Mouse (Mus musculus): Measurements from ENCODE around the gene Rnf213.
"Not testable (repeated sequence)": the region's sequence is repeated elsewhere in the genome, so short reads cannot be mapped to it uniquely, and the experiment has no call there.

Gene Rnf213

GRCm38 (mm10) chr11:119392800-119393482 lies at the start of gene Rnf213:
Rnf213 (plus strand) TSS chr11:119393100.
- peak; percentile 62 for DNase-seq (ENCODE audit: low spot score)

- no peak for DNase-seq (ENCODE audit: low spot score)
Observed at GRCm38 (mm10) chr11:119344178-119344577, 48.7 kb upstream of the Rnf213 start.

- DNase-seq (ENCODE audit: low spot score) = no peak
Observed at GRCm38 (mm10) chr11:119344865-119345264, 48.0 kb upstream of the Rnf213 start.

GRCm38 (mm10) chr11:119347125-119347524 lies 45.8 kb upstream of the Rnf213 start:
- no peak for DNase-seq (ENCODE audit: low spot score)

GRCm38 (mm10) chr11:119352113-119352512 lies 40.8 kb upstream of the Rnf213 start:
- DNase-seq (ENCODE audit: low spot score) = no peak

- DNase-seq (ENCODE audit: low spot score) = no peak
Observed at GRCm38 (mm10) chr11:119353946-119354345, 39.0 kb upstream of the Rnf213 start.

- DNase-seq (ENCODE audit: low spot score) = peak; percentile 57
Observed at GRCm38 (mm10) chr11:119354798-119355442, 38.0 kb upstream of the Rnf213 start.

GRCm38 (mm10) chr11:119355443-119356385 lies 37.2 kb upstream of the Rnf213 start, which contains the start of the genes Sgsh and Slc26a11:
Sgsh (minus strand) TSS chr11:119355536.
Slc26a11 (plus strand) TSS chr11:119355557.
- DNase-seq (ENCODE audit: low spot score) = peak; percentile 91

GRCm38 (mm10) chr11:119359089-119359488 lies 33.8 kb upstream of the Rnf213 start:
- DNase-seq (ENCODE audit: low spot score) = no peak

GRCm38 (mm10) chr11:119362769-119363533 lies 29.9 kb upstream of the Rnf213 start:
- DNase-seq (ENCODE audit: low spot score) = no peak

GRCm38 (mm10) chr11:119363534-119364145 lies 29.3 kb upstream of the Rnf213 start:
- DNase-seq (ENCODE audit: low spot score) = peak; percentile 66

- no peak for DNase-seq (ENCODE audit: low spot score)
Observed at GRCm38 (mm10) chr11:119375425-119375824, 17.5 kb upstream of the Rnf213 start.

- no peak for DNase-seq (ENCODE audit: low spot score)
Observed at GRCm38 (mm10) chr11:119377326-119377725, 15.6 kb upstream of the Rnf213 start.

GRCm38 (mm10) chr11:119378551-119378950 lies 14.3 kb upstream of the Rnf213 start:
- DNase-seq (ENCODE audit: low spot score) = no peak

- DNase-seq (ENCODE audit: low spot score) = no peak
Observed at GRCm38 (mm10) chr11:119381631-119382337, 11.1 kb upstream of the Rnf213 start.

GRCm38 (mm10) chr11:119382338-119382850 lies 10.5 kb upstream of the Rnf213 start:
- DNase-seq (ENCODE audit: low spot score) = no peak

GRCm38 (mm10) chr11:119384904-119385303 lies 8.0 kb upstream of the Rnf213 start:
- DNase-seq (ENCODE audit: low spot score) = no peak

GRCm38 (mm10) chr11:119386306-119386705 lies 6.6 kb upstream of the Rnf213 start:
- DNase-seq (ENCODE audit: low spot score) = no peak

- not testable (repeated sequence) for DNase-seq (ENCODE audit: low spot score)
Observed at GRCm38 (mm10) chr11:119387273-119387672, 5.6 kb upstream of the Rnf213 start.

- DNase-seq (ENCODE audit: low spot score) = peak; percentile 84
Observed at GRCm38 (mm10) chr11:119389851-119390270, 3.0 kb upstream of the Rnf213 start.
